Mouse (Mus musculus): ENCODE data around the gene Vps35.

Gene Vps35

DNA sequence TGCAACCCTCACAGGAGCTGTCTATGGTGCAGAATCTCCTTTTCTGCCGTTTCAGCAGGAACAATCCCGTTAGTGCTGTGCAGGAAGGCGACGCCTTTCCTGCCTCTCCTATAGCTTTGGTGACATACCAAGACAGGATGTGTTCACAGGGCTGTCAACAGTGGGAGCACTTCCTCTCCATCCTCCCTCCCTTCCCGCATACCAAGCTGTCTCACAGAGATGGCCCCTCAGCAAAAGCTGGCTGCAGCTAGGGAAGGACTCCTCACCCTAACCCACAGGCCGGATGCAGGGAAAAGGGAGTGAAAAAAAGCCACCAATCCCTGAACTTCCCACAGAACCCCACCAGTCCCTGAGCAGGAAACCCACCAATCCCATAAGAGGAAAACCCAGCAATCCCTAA is 78.6 kb downstream of the Vps35 start:
- intact Hi-C loops (cut with DNase I): no loop called here

DNA sequence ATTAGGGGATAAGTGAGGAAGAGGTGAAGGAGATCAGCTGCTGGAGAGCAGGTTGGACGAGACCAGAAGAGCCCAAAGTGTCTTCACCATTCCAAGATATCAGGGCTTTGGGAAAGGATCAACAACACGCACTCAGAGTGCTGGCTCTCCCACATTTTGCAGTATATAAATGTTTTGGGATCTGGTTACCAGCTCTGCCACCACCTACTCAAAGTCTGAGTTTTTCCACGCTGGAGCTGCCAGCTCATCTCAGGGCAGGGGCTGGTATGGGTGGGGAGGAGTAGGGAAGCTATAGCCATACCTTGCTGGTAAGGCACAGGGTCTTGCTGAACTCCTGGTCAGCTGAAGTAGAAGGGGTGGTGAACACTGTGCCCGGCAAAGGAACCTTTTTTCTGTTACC is 79.4 kb downstream of the Vps35 start:
- intact Hi-C loops (cut with DNase I): no loop called here
